Mouse (Mus musculus) c-Kit-positive CD71-negative TER-119-negative erythroid progenitor cells, embryonic 14.5 days (primary cell): ENCODE measurements around the gene Zbtb43.

Source experiments
- DNase-seq: peaks from one replicate; pipeline ENCODE4 v3.0.0-alpha.2; 2013; ENCODE audit warnings: low read depth

Gene Zbtb43

GRCm38 (mm10) chr2:33429339-33429738 is 39.0 kb downstream of the Zbtb43 start:
- DNase-seq = peak; percentile 47

- DNase-seq = no peak
Observed at GRCm38 (mm10) chr2:33426640-33427398, 41.5 kb downstream of the Zbtb43 start.

- no peak for DNase-seq
Observed at GRCm38 (mm10) chr2:33417454-33417853, 50.9 kb downstream of the Zbtb43 start.

- no peak for DNase-seq
Observed at GRCm38 (mm10) chr2:33414019-33414418, 54.3 kb downstream of the Zbtb43 start.

GRCm38 (mm10) chr2:33412111-33412510 is 56.2 kb downstream of the Zbtb43 start:
- no peak for DNase-seq

GRCm38 (mm10) chr2:33403511-33404003 is 64.8 kb downstream of the Zbtb43 start:
- DNase-seq = peak; percentile 34

GRCm38 (mm10) chr2:33402638-33403037 is 65.7 kb downstream of the Zbtb43 start:
- DNase-seq = no peak

- DNase-seq = peak; percentile 54
Observed at GRCm38 (mm10) chr2:33402236-33402635, 66.1 kb downstream of the Zbtb43 start.

- DNase-seq = no peak
Observed at GRCm38 (mm10) chr2:33401217-33401616, 67.1 kb downstream of the Zbtb43 start.

GRCm38 (mm10) chr2:33400541-33400940 is 67.8 kb downstream of the Zbtb43 start:
- no peak for DNase-seq
